Mouse (Mus musculus) neural tube, embryonic 12.5 days (tissue): ENCODE results near the gene Rfc1. TPM values are rescaled to one million over a fixed set of nuclear protein-coding genes. Genes with fewer than 3 reads are reported as not detected.

ENCODE experiments used
- ATAC-seq: fragments of 200-750 bp; cut with Nextera tagmentation; 2 replicates; pipeline ENCODE4 v1.8.0; 2017; ENCODE audit warnings: low read depth, mild to moderate bottlenecking, moderate TSS enrichment, moderate library complexity; ENCODE audit not compliant: low FRiP score
- H3K27ac ChIP-seq: fragments of 300-500 bp; sonication (generic); 2 replicates; pipeline ENCODE4 v1.5.1; 2016
- H3K27me3 ChIP-seq: fragments of 300-500 bp; sonication (generic); replicated peaks from 2 replicates; pipeline ENCODE4 v1.6.1; 2016; ENCODE audit warnings: mild to moderate bottlenecking
- H3K36me3 ChIP-seq: fragments of 300-500 bp; sonication (generic); 2 replicates; pipeline ENCODE4 v1.6.1; 2016; ENCODE audit warnings: mild to moderate bottlenecking
- H3K4me1 ChIP-seq: fragments of 300-500 bp; sonication (generic); 2 replicates; pipeline ENCODE4 v1.6.1; 2016
- H3K4me2 ChIP-seq: fragments of 300-500 bp; sonication (generic); replicated peaks from 2 replicates; pipeline ENCODE4 v1.6.1; 2016; ENCODE audit warnings: mild to moderate bottlenecking
- H3K4me3 ChIP-seq: fragments of 300-500 bp; sonication (generic); 2 replicates; pipeline ENCODE4 v1.5.1; 2016
- H3K9ac ChIP-seq: fragments of 300-500 bp; sonication (generic); 2 replicates; pipeline ENCODE4 v1.6.1; 2016; ENCODE audit warnings: mild to moderate bottlenecking
- H3K9me3 ChIP-seq: fragments of 300-500 bp; sonication (generic); 2 replicates; pipeline ENCODE4 v1.6.1; 2016; ENCODE audit warnings: mild to moderate bottlenecking
- WGBS: fragments of 180-500 bp; shearing (Covaris S2); methylation state at CpG from one replicate; pipeline ENCODE4 v1.1.7; 2016; 5-methylcytosine and 5-hydroxymethylcytosine counted together
- polyA plus RNA-seq: library from polyadenylated mRNA; unstranded; fragments of >200 nt; fragmentation: Nextera tagmentation; extraction: Ambion mirVana; gene quantifications from 2 replicates; pipeline ENCODE4 v1.2.1, GENCODE M21; 2016

Rfc1 gene
- polyA plus RNA-seq, 1 experiment from 2014 or later, result 51.5 TPM

DNA sequence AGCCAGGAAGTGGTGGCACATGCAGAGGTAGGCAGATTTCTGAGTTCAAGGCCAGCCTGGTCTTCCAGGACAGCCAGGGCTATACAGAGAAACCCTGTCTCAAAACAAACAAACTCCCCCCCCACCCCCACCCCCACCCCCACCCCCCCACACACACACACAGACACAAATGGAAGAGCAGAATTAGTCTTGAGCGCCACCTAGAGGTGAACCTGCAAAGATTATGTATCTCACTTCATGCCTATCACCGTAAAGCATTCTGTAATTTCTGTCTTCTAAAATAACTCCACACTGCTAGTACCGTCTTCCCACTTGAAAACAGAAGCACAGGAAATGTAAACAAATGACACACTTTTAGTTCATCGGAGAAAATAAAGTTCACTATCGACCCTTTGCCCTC lies 92.7 kb downstream of the Rfc1 start:
- Histone ChIP-seq H3K27ac (no peak overlapping the region), H3K27me3 (no peaks in the 10 kb centered on the region), H3K36me3 (peaks cover 8% of the 10 kb centered on the region), H3K9ac (no peak overlapping the region), H3K4me3 (no peak overlapping the region), H3K4me2 (no peak overlapping the region), H3K9me3 (no peaks in the 10 kb centered on the region), H3K4me1 (no peaks in the 10 kb centered on the region)
- 59% methylated on average over 5 of the region's 5 CpGs for WGBS
- ATAC-seq, result 0 out of 2 replicates have a peak, but pooled peaks have one; percentile 13

- Histone ChIP-seq H3K4me3 (no peak overlapping the region), H3K27me3 (no peaks in the 10 kb centered on the region), H3K27ac (no peak overlapping the region), H3K36me3 (peaks cover 36% of the 10 kb centered on the region), H3K9me3 (no peaks in the 10 kb centered on the region), H3K4me2 (no peak overlapping the region), H3K4me1 (no peaks in the 10 kb centered on the region), H3K9ac (no peak overlapping the region)
- no peak for ATAC-seq
- 82% methylated on average over 12 of the region's 12 CpGs for WGBS
Observed at GRCm38 (mm10) chr5:65231289-65232003, 104.0 kb downstream of the Rfc1 start.

GRCm38 (mm10) chr5:65224056-65224455 lies 111.4 kb downstream of the Rfc1 start:
- Histone ChIP-seq H3K4me1 (no peaks in the 10 kb centered on the region), H3K9ac (no peak overlapping the region), H3K36me3 (peaks cover 43% of the 10 kb centered on the region), H3K9me3 (no peaks in the 10 kb centered on the region), H3K4me3 (no peak overlapping the region), H3K27ac (no peak overlapping the region), H3K4me2 (no peak overlapping the region), H3K27me3 (no peaks in the 10 kb centered on the region)
- WGBS, result 87% methylated on average over 5 of the region's 5 CpGs
- no peak for ATAC-seq

GRCm38 (mm10) chr5:65221037-65221436 lies 114.4 kb downstream of the Rfc1 start:
- no peak overlapping the region for H3K4me3 ChIP-seq
- ATAC-seq, result no peak
- no peak overlapping the region for H3K9ac ChIP-seq
- no peak overlapping the region for H3K27ac ChIP-seq
- H3K36me3 ChIP-seq, result peaks cover 20% of the 10 kb centered on the region; the same call in 1 of the 2 replicates
- H3K27me3 ChIP-seq, result no peaks in the 10 kb centered on the region
- 90% methylated on average over 7 of the region's 7 CpGs for WGBS
- no peak overlapping the region for H3K4me2 ChIP-seq
- H3K4me1 ChIP-seq, result no peaks in the 10 kb centered on the region
- no peaks in the 10 kb centered on the region for H3K9me3 ChIP-seq

DNA sequence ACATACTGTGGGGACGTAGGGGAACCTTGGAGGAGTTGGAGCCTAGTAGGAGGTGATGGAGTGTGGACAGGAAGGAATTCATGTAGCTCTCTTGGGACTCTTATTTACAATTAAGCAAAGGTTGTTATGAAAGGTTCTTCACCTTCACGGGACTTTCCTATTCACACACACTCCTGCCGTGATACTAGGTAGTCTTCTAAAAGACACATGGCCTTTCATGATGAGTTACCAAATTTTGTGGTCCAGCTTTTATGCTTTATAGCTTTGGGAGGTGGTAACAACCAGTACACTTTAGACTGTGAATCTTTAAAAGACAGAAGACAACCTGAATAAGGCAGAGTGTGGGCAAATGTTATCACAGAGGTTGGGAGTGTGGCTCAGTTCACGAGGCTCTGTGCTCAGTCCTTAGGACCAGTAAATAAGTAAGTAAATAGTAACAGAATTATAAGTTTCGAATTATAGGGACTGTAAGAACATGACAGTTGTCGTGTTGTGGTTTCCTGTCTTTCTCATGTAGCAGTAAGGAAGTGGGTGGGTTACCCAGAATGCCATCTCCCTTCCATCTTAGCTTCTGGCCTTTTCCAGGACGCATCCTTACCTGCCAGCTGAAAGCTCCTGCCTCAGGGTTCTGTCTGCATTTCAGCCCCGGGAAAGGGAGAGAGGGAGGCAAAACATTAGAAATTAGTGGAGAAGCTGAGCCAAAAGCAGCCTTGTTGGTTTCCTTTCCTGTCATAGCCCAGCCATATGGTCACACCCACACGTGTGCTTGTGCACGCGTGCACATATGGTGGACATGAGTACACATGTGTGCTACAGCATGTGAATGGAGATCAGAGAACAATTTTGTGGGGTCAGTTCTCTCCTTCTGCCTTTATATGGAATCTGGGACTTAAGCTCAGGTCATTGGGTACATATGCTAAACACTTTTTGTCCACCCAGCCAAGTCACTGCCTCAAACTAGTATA lies 117.9 kb downstream of the Rfc1 start:
- Histone ChIP-seq H3K4me2 (no peak overlapping the region), H3K27me3 (no peaks in the 10 kb centered on the region), H3K9me3 (no peaks in the 10 kb centered on the region), H3K4me1 (no peaks in the 10 kb centered on the region), H3K27ac (no peak overlapping the region), H3K4me3 (no peak overlapping the region), H3K9ac (no peak overlapping the region), H3K36me3 (peaks cover 2% of the 10 kb centered on the region; the same call in 1 of the 2 replicates)
- no peak for ATAC-seq
- 91% methylated on average over 11 of the region's 11 CpGs for WGBS

- Histone ChIP-seq H3K36me3 (no peaks in the 10 kb centered on the region), H3K4me1 (no peaks in the 10 kb centered on the region), H3K27ac (no peak overlapping the region), H3K9ac (no peak overlapping the region), H3K9me3 (no peaks in the 10 kb centered on the region), H3K4me3 (no peak overlapping the region), H3K4me2 (no peak overlapping the region), H3K27me3 (no peaks in the 10 kb centered on the region)
- 21% methylated on average over 7 of the region's 7 CpGs for WGBS
- no peak for ATAC-seq
Observed at GRCm38 (mm10) chr5:65213321-65213720, 122.1 kb downstream of the Rfc1 start.

Other genes starting within 250 kb of the Rfc1 start
- gene Tmem156, start 243.5 kb downstream of the Rfc1 start, polyA plus RNA-seq, result 0.19 and 0.20 TPM in 2 replicates
- 34.0 and 43.7 TPM in 2 replicates for gene Klhl5, start 228.1 kb downstream of the Rfc1 start, polyA plus RNA-seq
- 13.3 and 15.4 TPM in 2 replicates for gene Wdr19, start 136.0 kb downstream of the Rfc1 start, polyA plus RNA-seq
- gene Klb, start 12.6 kb upstream of the Rfc1 start, polyA plus RNA-seq, result 0.09 TPM in 1 of 2 replicates, not detected in the other
- 677 and 706 TPM in 2 replicates for gene Rpl9, start 55.8 kb upstream of the Rfc1 start, polyA plus RNA-seq
- 61.6 and 63.0 TPM in 2 replicates for gene Lias, start 55.8 kb upstream of the Rfc1 start, polyA plus RNA-seq
- 69.9 and 70.3 TPM in 2 replicates for gene Ugdh, start 100.3 kb upstream of the Rfc1 start, polyA plus RNA-seq
- gene Gm43552, start 157.2 kb upstream of the Rfc1 start, polyA plus RNA-seq, result not detected in 2 replicates
- 148 and 154 TPM in 2 replicates for gene Smim14, start 201.5 kb upstream of the Rfc1 start, polyA plus RNA-seq
- 181 and 188 TPM in 2 replicates for gene Ube2k, start 201.6 kb upstream of the Rfc1 start, polyA plus RNA-seq